Mouse (Mus musculus): ENCODE data around the gene Napb. TPM values are rescaled to one million over a fixed set of nuclear protein-coding genes. Genes with fewer than 3 reads are reported as not detected.

The Napb gene
- total and polyA plus RNA-seq, 2 experiments from 2014 or later: 1.5 to 2.3 TPM

GRCm38 (mm10) chr2:148644421-148645000 lies 87.8 kb downstream of the Napb start:
- 71% methylated on average over 6 of the region's 6 CpGs for WGBS
- no peaks in the 10 kb centered on the region for H3K4me1 ChIP-seq (ENCODE audit: control insufficient read depth, insufficient read depth)
- H3K9me3 ChIP-seq (replicated peaks; ENCODE audit: control insufficient read depth, low read length): no peaks in the 10 kb centered on the region
- H3K27ac ChIP-seq (ENCODE audit: low read depth): no peak overlapping the region
- no peak for ATAC-seq (ENCODE audit: insufficient read depth, low read depth)
- H3K9ac ChIP-seq (replicated peaks; ENCODE audit: low read depth, low read length): no peak overlapping the region
- TF ChIP-seq CTCF (IDR thresholded peaks at IDR 0.05; ENCODE audit: low read depth): no peak
- H3K4me2 ChIP-seq (ENCODE audit: low read depth, low read length): no peak overlapping the region
- no peak for DNase-seq (ENCODE audit: low spot score)
- no peaks in the 10 kb centered on the region for H3K36me3 ChIP-seq (replicated peaks; ENCODE audit: control insufficient read depth, insufficient read depth, low read length)
- no peaks in the 10 kb centered on the region for H3K27me3 ChIP-seq (ENCODE audit: control insufficient read depth, insufficient read depth, low read length)
- no peak overlapping the region for H3K4me3 ChIP-seq (ENCODE audit: low read depth, low read length)

Other genes with a start within 250 kb of the Napb start
- 37.7 and 38.9 TPM in 2 replicates for gene Nxt1, start 59.9 kb downstream of the Napb start, total RNA-seq (2014; rRNA removed; ENCODE audit: low replicate concordance)
- gene Nxt1, start 59.9 kb downstream of the Napb start, polyA plus RNA-seq (2015; fragmentation: Nextera tagmentation; extraction: Ambion mirVana): 28.6 and 32.0 TPM in 2 replicates
- gene Gzf1, start 51.4 kb downstream of the Napb start, total RNA-seq (2014; rRNA removed; ENCODE audit: low replicate concordance): 21.9 and 40.1 TPM in 2 replicates
- gene Gzf1, start 51.4 kb downstream of the Napb start, polyA plus RNA-seq (2015; fragmentation: Nextera tagmentation; extraction: Ambion mirVana): 12.4 and 14.3 TPM in 2 replicates
- gene Cstl1, start 17.9 kb upstream of the Napb start, total RNA-seq (2014; rRNA removed; ENCODE audit: low replicate concordance): not detected in 2 replicates
- not detected in 2 replicates for gene Cstl1, start 17.9 kb upstream of the Napb start, polyA plus RNA-seq (2015; fragmentation: Nextera tagmentation; extraction: Ambion mirVana)
- not detected in 2 replicates for gene Cst11, start 39.0 kb upstream of the Napb start, total RNA-seq (2014; rRNA removed; ENCODE audit: low replicate concordance)
- not detected in 2 replicates for gene Cst11, start 39.0 kb upstream of the Napb start, polyA plus RNA-seq (2015; fragmentation: Nextera tagmentation; extraction: Ambion mirVana)
- gene 8030411F24Rik, start 49.5 kb upstream of the Napb start, total RNA-seq (2014; rRNA removed; ENCODE audit: low replicate concordance): not detected in 2 replicates
- gene 8030411F24Rik, start 49.5 kb upstream of the Napb start, polyA plus RNA-seq (2015; fragmentation: Nextera tagmentation; extraction: Ambion mirVana): not detected in 2 replicates
- gene Cst12, start 56.9 kb upstream of the Napb start, total RNA-seq (2014; rRNA removed; ENCODE audit: low replicate concordance): not detected in 2 replicates
- not detected in 2 replicates for gene Cst12, start 56.9 kb upstream of the Napb start, polyA plus RNA-seq (2015; fragmentation: Nextera tagmentation; extraction: Ambion mirVana)
- gene Cst8, start 66.3 kb upstream of the Napb start, total RNA-seq (2014; rRNA removed; ENCODE audit: low replicate concordance): not detected in 2 replicates
- gene Cst8, start 66.3 kb upstream of the Napb start, polyA plus RNA-seq (2015; fragmentation: Nextera tagmentation; extraction: Ambion mirVana): not detected in 2 replicates
- not detected in 2 replicates for gene Cst13, start 87.6 kb upstream of the Napb start, total RNA-seq (2014; rRNA removed; ENCODE audit: low replicate concordance)
- not detected in 2 replicates for gene Cst13, start 87.6 kb upstream of the Napb start, polyA plus RNA-seq (2015; fragmentation: Nextera tagmentation; extraction: Ambion mirVana)
- gene Cst9, start 102.7 kb upstream of the Napb start, total RNA-seq (2014; rRNA removed; ENCODE audit: low replicate concordance): 6.6 TPM in 1 of 2 replicates, not detected in the other
- 14.8 and 16.8 TPM in 2 replicates for gene Cst9, start 102.7 kb upstream of the Napb start, polyA plus RNA-seq (2015; fragmentation: Nextera tagmentation; extraction: Ambion mirVana)
- not detected in 2 replicates for gene 9230104L09Rik, start 132.6 kb upstream of the Napb start, total RNA-seq (2014; rRNA removed; ENCODE audit: low replicate concordance)
- gene 9230104L09Rik, start 132.6 kb upstream of the Napb start, polyA plus RNA-seq (2015; fragmentation: Nextera tagmentation; extraction: Ambion mirVana): 0.98 and 1.5 TPM in 2 replicates
- gene Cst3, start 143.2 kb upstream of the Napb start, total RNA-seq (2014; rRNA removed; ENCODE audit: low replicate concordance): 499 and 550 TPM in 2 replicates
- gene Cst3, start 143.2 kb upstream of the Napb start, polyA plus RNA-seq (2015; fragmentation: Nextera tagmentation; extraction: Ambion mirVana): 883 and 898 TPM in 2 replicates